Mouse (Mus musculus): ENCODE measurements around the gene Nudt8. TPM values are rescaled to one million over a fixed set of nuclear protein-coding genes. Genes with fewer than 3 reads are reported as not detected.

Nudt8 gene
- not detected for polyA plus RNA-seq (2014; fragmentation: Illumina TruSeq; extraction: RNeasy Lipid Tissue Mini Kit (QIAGEN cat#74804))

GRCm38 (mm10) chr19:4000119-4000900 is at the start of gene Nudt8, which contains the start of gene Gm49405:
Gene Nudt8 (plus strand): TSS chr19:4000580.
Gene Gm49405 (plus strand): TSS chr19:4000626.

GRCm38 (mm10) chr19:3958470-3958869 is 41.9 kb upstream of the Nudt8 start, which contains the start of gene Aldh3b3:
Gene Aldh3b3 (plus strand): TSS chr19:3958645.

GRCm38 (mm10) chr19:3972229-3972628 is 28.2 kb upstream of the Nudt8 start, which contains the start of gene Aldh3b2:
Gene Aldh3b2 (plus strand): TSS chr19:3972328.

GRCm38 (mm10) chr19:3986334-3986733 is 14.0 kb upstream of the Nudt8 start, which contains the start of gene Acy3:
Gene Acy3 (plus strand): TSS chr19:3986570.

GRCm38 (mm10) chr19:3992416-3992815 is 8.0 kb upstream of the Nudt8 start, which contains the start of gene Tbx10:
Gene Tbx10 (plus strand): TSS chr19:3992752.

GRCm38 (mm10) chr19:4003112-4003511 is 2.7 kb downstream of the Nudt8 start, which contains the start of gene Doc2g:
Gene Doc2g (plus strand): TSS chr19:4003313.

GRCm38 (mm10) chr19:4012432-4013022 is 12.1 kb downstream of the Nudt8 start, which contains the start of gene Ndufv1:
Gene Ndufv1 (minus strand): TSS chr19:4012806.

GRCm38 (mm10) chr19:4037788-4038232 is 37.4 kb downstream of the Nudt8 start, which contains the start of gene Gstp1:
Gene Gstp1 (minus strand): TSS chr19:4037985.

GRCm38 (mm10) chr19:4045966-4046865 is 45.8 kb downstream of the Nudt8 start, which contains the start of gene Gstp2:
Gene Gstp2 (minus strand): TSS chr19:4046023.

Other genes starting within 250 kb of the Nudt8 start
- gene Kmt5b, start 233.2 kb upstream of the Nudt8 start, polyA plus RNA-seq (2014; fragmentation: Illumina TruSeq; extraction: RNeasy Lipid Tissue Mini Kit (QIAGEN cat#74804)): 263 TPM
- 102 TPM for gene Chka, start 148.8 kb upstream of the Nudt8 start, polyA plus RNA-seq (2014; fragmentation: Illumina TruSeq; extraction: RNeasy Lipid Tissue Mini Kit (QIAGEN cat#74804))
- gene Tcirg1, start 93.4 kb upstream of the Nudt8 start, polyA plus RNA-seq (2014; fragmentation: Illumina TruSeq; extraction: RNeasy Lipid Tissue Mini Kit (QIAGEN cat#74804)): 2.5 TPM
- 1.3 TPM for gene Ndufs8, start 87.8 kb upstream of the Nudt8 start, polyA plus RNA-seq (2014; fragmentation: Illumina TruSeq; extraction: RNeasy Lipid Tissue Mini Kit (QIAGEN cat#74804))
- 1.7 TPM for gene Aldh3b1, start 70.8 kb upstream of the Nudt8 start, polyA plus RNA-seq (2014; fragmentation: Illumina TruSeq; extraction: RNeasy Lipid Tissue Mini Kit (QIAGEN cat#74804))
- gene Unc93b1, start 65.4 kb upstream of the Nudt8 start, polyA plus RNA-seq (2014; fragmentation: Illumina TruSeq; extraction: RNeasy Lipid Tissue Mini Kit (QIAGEN cat#74804)): 0.51 TPM
- not detected for gene Aldh3b3, start 41.9 kb upstream of the Nudt8 start, polyA plus RNA-seq (2014; fragmentation: Illumina TruSeq; extraction: RNeasy Lipid Tissue Mini Kit (QIAGEN cat#74804))
- gene Aldh3b2, start 28.3 kb upstream of the Nudt8 start, polyA plus RNA-seq (2014; fragmentation: Illumina TruSeq; extraction: RNeasy Lipid Tissue Mini Kit (QIAGEN cat#74804)): not detected
- 1.3 TPM for gene Acy3, start 14.0 kb upstream of the Nudt8 start, polyA plus RNA-seq (2014; fragmentation: Illumina TruSeq; extraction: RNeasy Lipid Tissue Mini Kit (QIAGEN cat#74804))
- not detected for gene Tbx10, start 7.8 kb upstream of the Nudt8 start, polyA plus RNA-seq (2014; fragmentation: Illumina TruSeq; extraction: RNeasy Lipid Tissue Mini Kit (QIAGEN cat#74804))
- not detected for gene Gm49405, start within 50 bp of the Nudt8 start, polyA plus RNA-seq (2014; fragmentation: Illumina TruSeq; extraction: RNeasy Lipid Tissue Mini Kit (QIAGEN cat#74804))
- not detected for gene Doc2g, start 2.7 kb downstream of the Nudt8 start, polyA plus RNA-seq (2014; fragmentation: Illumina TruSeq; extraction: RNeasy Lipid Tissue Mini Kit (QIAGEN cat#74804))
- gene Ndufv1, start 12.2 kb downstream of the Nudt8 start, polyA plus RNA-seq (2014; fragmentation: Illumina TruSeq; extraction: RNeasy Lipid Tissue Mini Kit (QIAGEN cat#74804)): 2.2 TPM
- gene Gstp1, start 37.4 kb downstream of the Nudt8 start, polyA plus RNA-seq (2014; fragmentation: Illumina TruSeq; extraction: RNeasy Lipid Tissue Mini Kit (QIAGEN cat#74804)): 13.3 TPM
- gene Gstp2, start 45.4 kb downstream of the Nudt8 start, polyA plus RNA-seq (2014; fragmentation: Illumina TruSeq; extraction: RNeasy Lipid Tissue Mini Kit (QIAGEN cat#74804)): 5.3 TPM
- gene Gstp3, start 59.0 kb downstream of the Nudt8 start, polyA plus RNA-seq (2014; fragmentation: Illumina TruSeq; extraction: RNeasy Lipid Tissue Mini Kit (QIAGEN cat#74804)): not detected
- not detected for gene Cabp2, start 81.0 kb downstream of the Nudt8 start, polyA plus RNA-seq (2014; fragmentation: Illumina TruSeq; extraction: RNeasy Lipid Tissue Mini Kit (QIAGEN cat#74804))
- gene Cdk2ap2, start 96.6 kb downstream of the Nudt8 start, polyA plus RNA-seq (2014; fragmentation: Illumina TruSeq; extraction: RNeasy Lipid Tissue Mini Kit (QIAGEN cat#74804)): not detected
- gene Pitpnm1, start 99.4 kb downstream of the Nudt8 start, polyA plus RNA-seq (2014; fragmentation: Illumina TruSeq; extraction: RNeasy Lipid Tissue Mini Kit (QIAGEN cat#74804)): 0.37 TPM
- 1.00 TPM for gene Aip, start 125.3 kb downstream of the Nudt8 start, polyA plus RNA-seq (2014; fragmentation: Illumina TruSeq; extraction: RNeasy Lipid Tissue Mini Kit (QIAGEN cat#74804))
- gene Gpr152, start 139.2 kb downstream of the Nudt8 start, polyA plus RNA-seq (2014; fragmentation: Illumina TruSeq; extraction: RNeasy Lipid Tissue Mini Kit (QIAGEN cat#74804)): not detected
- not detected for gene Cabp4, start 143.5 kb downstream of the Nudt8 start, polyA plus RNA-seq (2014; fragmentation: Illumina TruSeq; extraction: RNeasy Lipid Tissue Mini Kit (QIAGEN cat#74804))
- gene Coro1b, start 148.0 kb downstream of the Nudt8 start, polyA plus RNA-seq (2014; fragmentation: Illumina TruSeq; extraction: RNeasy Lipid Tissue Mini Kit (QIAGEN cat#74804)): 12.7 TPM
- gene Ptprcap, start 153.0 kb downstream of the Nudt8 start, polyA plus RNA-seq (2014; fragmentation: Illumina TruSeq; extraction: RNeasy Lipid Tissue Mini Kit (QIAGEN cat#74804)): 1.6 TPM
- 1.2 TPM for gene Rps6kb2, start 162.8 kb downstream of the Nudt8 start, polyA plus RNA-seq (2014; fragmentation: Illumina TruSeq; extraction: RNeasy Lipid Tissue Mini Kit (QIAGEN cat#74804))
- 1.00 TPM for gene Carns1, start 174.9 kb downstream of the Nudt8 start, polyA plus RNA-seq (2014; fragmentation: Illumina TruSeq; extraction: RNeasy Lipid Tissue Mini Kit (QIAGEN cat#74804))
- not detected for gene Tbc1d10c, start 190.7 kb downstream of the Nudt8 start, polyA plus RNA-seq (2014; fragmentation: Illumina TruSeq; extraction: RNeasy Lipid Tissue Mini Kit (QIAGEN cat#74804))
- gene Ppp1ca, start 191.5 kb downstream of the Nudt8 start, polyA plus RNA-seq (2014; fragmentation: Illumina TruSeq; extraction: RNeasy Lipid Tissue Mini Kit (QIAGEN cat#74804)): 102 TPM
- 3.0 TPM for gene Rad9a, start 201.1 kb downstream of the Nudt8 start, polyA plus RNA-seq (2014; fragmentation: Illumina TruSeq; extraction: RNeasy Lipid Tissue Mini Kit (QIAGEN cat#74804))
- gene Clcf1, start 213.7 kb downstream of the Nudt8 start, polyA plus RNA-seq (2014; fragmentation: Illumina TruSeq; extraction: RNeasy Lipid Tissue Mini Kit (QIAGEN cat#74804)): 0.26 TPM
- gene AC109138.7, start 213.8 kb downstream of the Nudt8 start, polyA plus RNA-seq (2014; fragmentation: Illumina TruSeq; extraction: RNeasy Lipid Tissue Mini Kit (QIAGEN cat#74804)): not detected
- gene Pold4, start 231.3 kb downstream of the Nudt8 start, polyA plus RNA-seq (2014; fragmentation: Illumina TruSeq; extraction: RNeasy Lipid Tissue Mini Kit (QIAGEN cat#74804)): not detected